Mouse (Mus musculus) forebrain, embryonic 11.5 days (tissue): ENCODE measurements around the gene Tada2b. TPM values are rescaled to one million over a fixed set of nuclear protein-coding genes. Genes with fewer than 3 reads are reported as not detected.

Source experiments
- ATAC-seq: fragments of 200-750 bp; cut with Nextera tagmentation; replicated peaks from 2 replicates; pipeline ENCODE4 v1.8.0; 2017; ENCODE audit warnings: moderate TSS enrichment; ENCODE audit not compliant: low FRiP score
- DNase-seq: peaks from one replicate; pipeline ENCODE4 v3.0.0-alpha.2; 2017; ENCODE audit warnings: low spot score
- H3K27ac ChIP-seq: fragments of 300-500 bp; sonication (generic); 2 replicates; pipeline ENCODE4 v1.5.1; 2014; ENCODE audit warnings: low read depth, low read length
- H3K27me3 ChIP-seq: fragments of 300-500 bp; sonication (generic); 2 replicates; pipeline ENCODE4 v1.6.1; 2014; ENCODE audit warnings: mild to moderate bottlenecking, low read length, mixed read lengths; ENCODE audit not compliant: control insufficient read depth, insufficient read depth
- H3K36me3 ChIP-seq: fragments of 300-500 bp; sonication (generic); 2 replicates; pipeline ENCODE4 v1.6.1; 2014; ENCODE audit warnings: mild to moderate bottlenecking, low read length, moderate library complexity, mixed read lengths; ENCODE audit not compliant: control insufficient read depth, insufficient read depth
- H3K4me1 ChIP-seq: fragments of 300-500 bp; sonication (generic); replicated peaks from 2 replicates; pipeline ENCODE4 v1.6.1; 2014; ENCODE audit warnings: low read length, mixed read lengths; ENCODE audit not compliant: control insufficient read depth, insufficient read depth
- H3K4me2 ChIP-seq: fragments of 300-500 bp; sonication (generic); 2 replicates; pipeline ENCODE4 v1.6.1; 2014; ENCODE audit warnings: low read depth, mild to moderate bottlenecking, low read length, moderate library complexity, mixed read lengths; ENCODE audit not compliant: severe bottlenecking
- H3K4me3 ChIP-seq: fragments of 300-500 bp; sonication (generic); 2 replicates; pipeline ENCODE4 v1.5.1; 2014; ENCODE audit warnings: low read depth, low read length
- H3K9ac ChIP-seq: fragments of 300-500 bp; sonication (generic); 2 replicates; pipeline ENCODE4 v1.6.1; 2014; ENCODE audit warnings: low read length
- H3K9me3 ChIP-seq: fragments of 300-500 bp; sonication (generic); 2 replicates; pipeline ENCODE4 v1.6.1; 2016; ENCODE audit warnings: low read length, mixed read lengths; ENCODE audit not compliant: control insufficient read depth
- WGBS: fragments of 180-500 bp; shearing (Covaris S2); extraction: QIAGEN DNeasy Blood & Tissue Kit; methylation state at CpG from one replicate; pipeline ENCODE4 v1.1.7; 2014; 5-methylcytosine and 5-hydroxymethylcytosine counted together
- polyA plus RNA-seq: library from polyadenylated mRNA; unstranded; fragments of >200 nt; fragmentation: Nextera tagmentation; extraction: Ambion mirVana; gene quantifications from 2 replicates; pipeline ENCODE4 v1.2.1, GENCODE M21; 2014

Gene Tada2b
- polyA plus RNA-seq, 1 experiment from 2014 or later = 3.5 TPM

DNA sequence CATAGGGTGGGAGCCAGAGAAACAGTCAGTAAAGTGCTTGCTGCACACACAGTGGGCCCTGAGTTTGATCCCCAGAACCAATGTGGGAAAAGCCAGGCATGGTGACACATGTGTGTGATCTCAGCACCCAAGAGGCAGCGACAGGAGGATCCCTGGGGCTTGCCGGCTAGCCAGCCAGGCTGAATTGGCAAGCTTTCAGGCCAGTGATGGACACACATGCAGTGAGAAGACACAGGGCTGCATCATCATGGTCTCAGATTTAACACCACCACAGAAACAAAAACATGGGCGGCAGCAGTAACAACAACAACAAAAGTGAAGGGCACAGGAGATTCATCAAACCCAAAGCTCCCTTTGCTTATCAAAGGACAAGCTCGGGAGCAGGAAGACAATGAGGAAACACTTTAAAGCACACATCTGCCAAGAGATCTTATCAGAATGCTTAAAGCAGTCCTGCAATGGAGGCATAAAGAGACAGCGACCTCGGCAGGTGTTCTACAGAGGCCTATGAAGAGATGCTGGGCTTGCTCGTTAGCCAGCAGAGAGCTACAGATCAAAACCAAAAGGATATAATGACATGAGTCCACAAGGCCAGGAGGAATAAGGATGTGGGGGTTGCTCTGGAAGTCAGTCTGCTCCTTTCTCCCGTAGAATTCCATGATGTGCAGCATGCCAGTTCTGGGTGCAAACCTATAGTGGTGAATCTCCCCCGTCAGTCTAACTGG lies 37.8 kb downstream of the Tada2b start:
- no peaks in the 10 kb centered on the region for H3K4me1 ChIP-seq
- DNase-seq = no peak
- H3K4me2 ChIP-seq = no peak overlapping the region
- no peaks in the 10 kb centered on the region for H3K36me3 ChIP-seq
- H3K4me3 ChIP-seq = no peak overlapping the region
- no peak overlapping the region for H3K27ac ChIP-seq
- no peaks in the 10 kb centered on the region for H3K9me3 ChIP-seq
- H3K27me3 ChIP-seq = no peaks in the 10 kb centered on the region
- ATAC-seq = no peak
- WGBS = 45% methylated on average over 9 of the region's 9 CpGs
- H3K9ac ChIP-seq = no peak overlapping the region

DNA sequence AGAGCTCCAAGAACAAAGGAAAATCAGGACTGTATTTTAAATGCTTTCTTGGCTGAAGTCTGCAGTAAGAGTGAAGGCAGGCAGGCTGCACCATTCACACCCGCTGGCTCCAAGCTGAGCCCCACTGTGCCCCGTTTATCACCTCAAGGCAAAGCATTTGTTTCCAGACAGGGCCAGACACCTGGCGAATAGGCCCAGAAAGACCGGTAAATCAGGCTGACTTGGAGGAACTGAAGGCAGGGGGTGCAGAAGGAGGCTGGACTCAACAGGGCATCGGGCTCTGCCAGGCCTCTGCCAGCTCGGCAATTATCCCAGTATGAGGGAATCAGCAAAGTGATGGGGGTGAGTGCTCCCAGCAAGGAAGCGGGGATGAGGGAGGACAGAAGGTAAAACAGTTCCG lies 39.1 kb downstream of the Tada2b start:
- WGBS = 35% methylated on average over 8 of the region's 8 CpGs
- H3K9ac ChIP-seq = no peak overlapping the region
- no peak overlapping the region for H3K27ac ChIP-seq
- H3K27me3 ChIP-seq = no peaks in the 10 kb centered on the region
- H3K4me3 ChIP-seq = no peak overlapping the region
- no peaks in the 10 kb centered on the region for H3K9me3 ChIP-seq
- ATAC-seq = no peak
- no peaks in the 10 kb centered on the region for H3K36me3 ChIP-seq
- no peak for DNase-seq
- H3K4me2 ChIP-seq = no peak overlapping the region
- H3K4me1 ChIP-seq = no peaks in the 10 kb centered on the region

DNA sequence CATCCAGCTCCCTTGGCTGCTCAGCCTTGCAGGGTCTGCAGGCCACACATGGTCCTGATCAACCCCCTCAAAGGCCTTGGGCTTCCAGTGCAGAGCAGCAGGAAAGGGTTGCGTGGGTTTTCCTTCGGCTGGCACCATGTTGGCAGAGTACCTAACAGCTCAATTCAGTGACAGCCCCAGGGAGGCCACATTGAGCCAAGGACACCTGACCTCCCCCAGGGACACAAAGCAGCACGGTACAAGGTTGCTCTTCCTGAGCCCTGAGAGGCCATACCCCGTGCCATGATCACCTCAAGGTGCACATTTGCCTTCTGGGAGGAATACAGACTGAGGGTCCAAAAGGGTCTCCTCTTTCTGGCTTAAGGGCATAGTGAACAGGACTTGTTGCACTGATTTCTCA lies 39.5 kb downstream of the Tada2b start:
- no peak overlapping the region for H3K4me3 ChIP-seq
- H3K4me1 ChIP-seq = no peaks in the 10 kb centered on the region
- H3K4me2 ChIP-seq = no peak overlapping the region
- WGBS = 62% methylated on average over 4 of the region's 4 CpGs
- H3K27ac ChIP-seq = no peak overlapping the region
- DNase-seq (no peak), ATAC-seq (no peak)
- no peaks in the 10 kb centered on the region for H3K27me3 ChIP-seq
- no peak overlapping the region for H3K9ac ChIP-seq
- H3K9me3 ChIP-seq = no peaks in the 10 kb centered on the region
- H3K36me3 ChIP-seq = no peaks in the 10 kb centered on the region

DNA sequence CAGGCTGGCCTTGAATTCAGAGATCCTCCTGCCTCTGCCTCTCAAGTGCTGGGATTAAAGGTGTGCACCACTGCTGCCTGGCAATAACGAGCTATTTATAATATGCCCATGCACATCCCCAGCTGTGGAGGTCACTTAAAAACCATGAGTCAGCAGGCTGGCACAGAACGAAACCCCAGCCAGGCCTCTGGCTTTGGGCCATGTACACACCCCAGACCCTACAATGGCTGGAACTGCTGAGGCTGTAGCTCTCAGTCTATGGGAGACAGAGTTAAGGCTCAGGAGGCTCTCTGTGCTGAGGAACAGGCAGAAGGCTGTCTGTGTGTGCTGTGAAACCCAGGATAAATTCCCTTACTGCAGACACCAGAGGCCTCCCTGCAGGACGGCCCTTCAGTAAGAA lies 43.3 kb downstream of the Tada2b start:
- Histone ChIP-seq H3K4me1 (no peaks in the 10 kb centered on the region), H3K9ac (no peak overlapping the region), H3K36me3 (no peaks in the 10 kb centered on the region), H3K27me3 (no peaks in the 10 kb centered on the region), H3K4me3 (no peak overlapping the region), H3K4me2 (no peak overlapping the region), H3K9me3 (no peaks in the 10 kb centered on the region), H3K27ac (no peak overlapping the region)
- DNase-seq (no peak), ATAC-seq (no peak)
- WGBS = 87% methylated on average over 3 of the region's 3 CpGs

DNA sequence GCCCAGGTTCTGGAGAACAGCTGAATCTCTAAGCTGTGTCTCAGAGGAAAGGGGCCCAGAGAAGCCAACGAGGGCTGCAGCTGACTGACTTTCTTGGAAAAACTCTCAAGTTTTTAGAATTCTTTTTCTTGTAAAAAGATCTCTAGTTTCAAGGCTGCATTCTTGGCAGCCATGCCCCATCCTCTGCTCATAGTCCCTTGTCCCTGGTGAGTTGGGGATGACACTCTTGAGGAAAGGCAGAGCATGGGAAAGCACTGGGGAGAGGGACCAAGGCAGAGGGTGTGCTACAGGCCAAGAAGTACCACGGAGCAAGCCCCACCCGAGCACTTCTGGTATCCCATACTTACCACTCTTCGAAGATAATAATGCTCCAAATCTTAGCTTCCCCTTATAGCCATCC lies 47.2 kb downstream of the Tada2b start:
- ATAC-seq = no peak
- Histone ChIP-seq H3K27me3 (no peaks in the 10 kb centered on the region), H3K9ac (no peak overlapping the region), H3K4me1 (no peaks in the 10 kb centered on the region), H3K36me3 (no peaks in the 10 kb centered on the region), H3K4me2 (no peak overlapping the region), H3K4me3 (no peak overlapping the region), H3K27ac (no peak overlapping the region), H3K9me3 (no peaks in the 10 kb centered on the region)
- WGBS = 80% methylated on average over 4 of the region's 4 CpGs
- no peak for DNase-seq

DNA sequence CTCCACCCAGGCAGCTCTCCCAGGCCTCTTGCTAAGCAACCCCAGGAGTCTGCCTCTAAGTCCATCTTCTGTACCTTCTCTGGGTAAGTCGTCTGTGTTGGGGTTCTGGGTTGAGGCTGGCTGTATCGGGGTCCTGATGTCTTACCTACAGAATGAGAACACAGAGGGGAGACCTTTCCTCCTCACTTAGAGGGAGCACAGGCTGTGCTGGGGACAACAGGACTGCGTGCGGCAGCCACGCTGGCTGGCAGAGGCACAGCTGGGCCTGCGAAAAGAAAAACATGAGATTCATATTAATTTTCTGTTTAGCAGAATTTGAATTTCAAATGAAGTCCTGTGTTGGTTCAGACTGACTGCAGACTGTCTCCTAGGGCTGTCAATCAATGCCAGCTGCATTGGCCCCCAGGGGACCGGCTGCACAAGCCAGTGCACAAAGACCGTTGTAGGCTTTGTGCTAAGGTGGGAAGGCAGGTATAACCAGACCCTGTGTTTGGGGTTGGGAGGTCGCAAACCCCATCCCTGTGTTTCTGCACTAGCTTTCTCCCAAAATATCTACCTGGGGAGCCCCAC lies 49.6 kb downstream of the Tada2b start:
- H3K9me3 ChIP-seq = no peaks in the 10 kb centered on the region
- H3K27me3 ChIP-seq = no peaks in the 10 kb centered on the region
- 63% methylated on average over 9 of the region's 9 CpGs for WGBS
- no peak overlapping the region for H3K4me2 ChIP-seq
- 0 out of 2 replicates have a peak, but pooled peaks cover 3% of the 10 kb centered on the region for H3K4me1 ChIP-seq
- H3K27ac ChIP-seq = no peak overlapping the region
- no peaks in the 10 kb centered on the region for H3K36me3 ChIP-seq
- DNase-seq (no peak), ATAC-seq (no peak)
- no peak overlapping the region for H3K9ac ChIP-seq
- H3K4me3 ChIP-seq = no peak overlapping the region

DNA sequence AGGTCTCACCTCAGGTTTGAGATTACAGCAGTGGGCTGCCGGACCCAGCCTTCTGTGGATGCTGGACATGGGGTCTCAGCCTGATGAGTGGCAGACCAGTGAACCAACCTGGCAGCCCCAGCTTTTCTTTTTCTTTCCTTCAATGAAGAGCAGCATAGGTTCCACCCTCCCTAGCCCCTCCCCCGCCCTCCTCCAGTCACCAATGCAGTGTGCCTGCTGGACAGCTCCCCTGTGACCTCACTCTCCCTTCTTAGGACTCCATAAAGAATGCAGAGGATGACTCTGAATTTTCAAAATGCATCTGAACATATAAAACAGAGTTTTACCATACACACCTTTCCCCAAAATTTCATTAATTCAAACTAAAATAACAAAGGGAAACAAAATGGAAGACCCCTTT lies 52.4 kb downstream of the Tada2b start:
- Histone ChIP-seq H3K4me2 (no peak overlapping the region), H3K9me3 (no peaks in the 10 kb centered on the region), H3K4me1 (0 out of 2 replicates have a peak, but pooled peaks cover 3% of the 10 kb centered on the region), H3K27ac (no peak overlapping the region), H3K36me3 (no peaks in the 10 kb centered on the region), H3K9ac (no peak overlapping the region), H3K4me3 (no peak overlapping the region), H3K27me3 (no peaks in the 10 kb centered on the region)
- DNase-seq (no peak), ATAC-seq (no peak)
- WGBS = 60% methylated on average over 2 of the region's 2 CpGs

DNA sequence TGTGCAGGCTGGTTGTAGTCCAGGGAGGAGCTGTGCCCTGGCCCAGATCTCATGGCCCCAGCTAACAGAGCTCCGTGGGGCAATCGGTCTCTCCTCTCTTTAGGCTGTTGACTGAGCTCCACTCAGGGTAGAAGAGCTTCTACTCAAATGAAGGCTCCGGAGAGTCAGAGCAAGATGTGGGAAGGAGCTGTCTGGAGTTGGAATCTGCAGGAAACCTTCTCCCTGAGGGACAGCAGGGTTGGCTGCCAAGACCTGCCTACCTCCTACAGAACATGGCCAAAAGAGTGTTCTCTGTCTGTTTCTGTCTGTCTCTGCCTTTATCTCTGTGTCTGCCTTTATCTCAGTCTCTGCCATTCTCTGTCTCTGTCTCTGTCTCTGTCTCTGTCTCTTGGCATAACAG lies 54.5 kb downstream of the Tada2b start:
- 89% methylated on average over 3 of the region's 3 CpGs for WGBS

DNA sequence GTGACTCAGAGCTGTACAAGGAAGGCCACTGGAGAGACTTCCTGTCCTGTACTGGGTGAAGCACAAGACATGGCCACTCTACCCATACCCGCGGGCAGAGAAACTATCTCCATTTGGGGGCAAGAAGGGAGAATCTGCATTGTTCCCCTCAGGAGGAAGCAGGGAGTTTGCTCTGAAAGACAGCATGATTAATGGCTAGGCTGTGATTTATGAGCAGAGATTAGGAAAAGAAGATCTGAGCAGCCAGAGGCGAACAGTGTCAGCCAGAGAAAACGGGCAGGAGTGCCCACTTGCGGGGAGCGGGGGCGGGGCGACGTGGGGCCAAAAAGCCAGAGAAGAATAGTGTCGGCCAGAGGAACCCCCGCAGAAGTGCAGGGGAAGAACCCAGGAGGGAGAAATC lies 56.3 kb downstream of the Tada2b start:
- no peaks in the 10 kb centered on the region for H3K27me3 ChIP-seq
- H3K4me1 ChIP-seq = 0 out of 2 replicates have a peak, but pooled peaks cover 3% of the 10 kb centered on the region
- no peak overlapping the region for H3K4me2 ChIP-seq
- H3K36me3 ChIP-seq = no peaks in the 10 kb centered on the region
- no peak overlapping the region for H3K4me3 ChIP-seq
- WGBS = 66% methylated on average over 11 of the region's 11 CpGs
- no peak for DNase-seq
- no peaks in the 10 kb centered on the region for H3K9me3 ChIP-seq
- no peak overlapping the region for H3K9ac ChIP-seq
- ATAC-seq = no peak
- no peak overlapping the region for H3K27ac ChIP-seq

More for the DNA sequence above, 54.5 kb downstream of the Tada2b start:
- no peaks in the 10 kb centered on the region for H3K36me3 ChIP-seq
- H3K4me1 ChIP-seq = 0 out of 2 replicates have a peak, but pooled peaks cover 3% of the 10 kb centered on the region
- no peaks in the 10 kb centered on the region for H3K9me3 ChIP-seq
- no peak overlapping the region for H3K9ac ChIP-seq
- no peak overlapping the region for H3K4me2 ChIP-seq
- DNase-seq (no peak), ATAC-seq (no peak)
- no peak overlapping the region for H3K27ac ChIP-seq
- H3K27me3 ChIP-seq = no peaks in the 10 kb centered on the region
- no peak overlapping the region for H3K4me3 ChIP-seq
